Mouse (Mus musculus): ENCODE data around the gene Acap1. TPM values are rescaled to one million over a fixed set of nuclear protein-coding genes. Genes with fewer than 3 reads are reported as not detected.

Gene Acap1
- polyA plus RNA-seq, 1 experiment from 2014 or later, result 3.6 TPM

- Histone ChIP-seq H3K9me3 (ENCODE audit: control insufficient read depth, low read length) (no peaks in the 10 kb centered on the region), H3K4me1 (ENCODE audit: control insufficient read depth in 2 of 2, insufficient read depth in 2 of 2, low read length in 2 of 2) (peaks cover 14 to 27% of the 10 kb centered on the region in 2 experiments), H3K4me3 (ENCODE audit: control insufficient read depth in 1 of 2, insufficient read depth in 1 of 2, low read depth in 1 of 2, low read length in 2 of 2) (peak overlapping the region; percentile 71 to 85), H3K36me3 (ENCODE audit: control insufficient read depth, insufficient read depth, low read length) (peaks cover 35% of the 10 kb centered on the region), H3K9ac (ENCODE audit: low read length) (peak overlapping the region; percentile 94), H3K27ac (replicated peaks in 1 of 2; ENCODE audit: control insufficient read depth in 1 of 2, insufficient read depth in 1 of 2, low read depth in 2 of 2, low read length in 2 of 2) (peak overlapping the region; percentile 94 to 99), H3K27me3 (ENCODE audit: control insufficient read depth, insufficient read depth, low read length) (no peaks in the 10 kb centered on the region), H3K4me2 (ENCODE audit: low read length) (peak overlapping the region; percentile 99)
- under 1% methylated on average over 42 of the region's 42 CpGs for WGBS
- peak; percentile 74 for ATAC-seq (ENCODE audit: insufficient number of reproducible peaks, insufficient read depth, low FRiP score, low read depth)
Measured at GRCm38 (mm10) chr11:69901406-69901846, 6.1 kb upstream of the Acap1 start.

DNA sequence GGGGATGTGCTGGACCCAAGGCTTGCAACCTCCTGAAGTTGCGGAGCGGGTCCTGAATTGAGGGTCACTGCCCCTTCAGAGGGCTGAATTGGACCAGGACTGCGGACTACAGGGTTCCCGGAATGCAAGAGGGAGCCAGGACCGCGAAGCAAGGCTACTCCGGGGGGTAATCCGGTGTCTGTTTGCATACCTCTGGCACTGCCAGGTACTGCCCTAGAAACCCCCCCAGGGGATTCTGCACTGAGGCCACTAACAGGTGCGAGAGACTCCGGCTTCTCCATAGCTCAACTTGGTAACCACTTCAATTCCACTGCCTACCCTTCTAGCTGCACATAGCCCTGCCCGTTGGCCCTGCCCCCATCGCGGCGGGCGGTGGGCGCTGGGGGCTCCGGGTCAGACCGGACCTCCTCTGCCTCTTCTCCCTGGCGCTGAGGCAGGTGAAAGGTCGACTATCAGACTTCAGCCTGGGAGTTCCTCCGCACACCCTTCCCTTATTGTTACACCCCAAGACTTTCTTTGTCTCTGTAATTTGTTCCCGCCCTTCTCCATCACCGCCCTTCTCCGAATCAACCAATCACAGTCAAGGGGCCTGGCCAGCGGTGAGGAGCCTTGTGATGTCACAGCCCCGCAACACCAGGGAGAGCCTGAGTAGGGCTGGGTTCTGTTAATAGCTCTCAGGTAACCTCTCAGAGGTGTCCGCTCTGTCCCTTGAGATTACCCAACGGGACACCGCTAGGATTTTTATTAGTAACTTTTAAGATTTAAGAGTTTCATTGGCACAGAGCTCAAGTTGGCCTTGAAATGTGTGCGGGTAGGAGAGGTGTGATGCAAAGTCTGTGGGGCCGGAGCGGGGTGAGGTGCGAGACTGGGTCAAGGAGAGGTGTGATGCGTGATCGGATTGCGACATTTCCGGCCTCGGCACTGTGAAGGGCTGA, 5.4 kb upstream of the Acap1 start, which contains the start of the genes 2810408A11Rik and Neurl4:
TSS of gene 2810408A11Rik (minus strand) at position 517 of the 935 bp plus-strand sequence.
TSS of gene Neurl4 (plus strand) at position 602 of the 935 bp plus-strand sequence.
- Histone ChIP-seq H3K4me3 (ENCODE audit: control insufficient read depth in 1 of 2, insufficient read depth in 1 of 2, low read depth in 1 of 2, low read length in 2 of 2) (peak within 1 kb of the TSS; percentile 71 to 85), H3K4me2 (ENCODE audit: low read length) (peak within 1 kb of the TSS; percentile 99), H3K9ac (ENCODE audit: low read length) (peak within 1 kb of the TSS; percentile 94), H3K27ac (replicated peaks in 1 of 2; ENCODE audit: control insufficient read depth in 1 of 2, insufficient read depth in 1 of 2, low read depth in 2 of 2, low read length in 2 of 2) (peak within 1 kb of the TSS; percentile 94 to 99), H3K4me1 (ENCODE audit: control insufficient read depth in 2 of 2, insufficient read depth in 2 of 2, low read length in 2 of 2) (peaks cover 14 to 27% of the 10 kb centered on the region in 2 experiments), H3K36me3 (ENCODE audit: control insufficient read depth, insufficient read depth, low read length) (peaks cover 29% of the 10 kb centered on the region), H3K27me3 (ENCODE audit: control insufficient read depth, insufficient read depth, low read length) (no peaks in the 10 kb centered on the region), H3K9me3 (ENCODE audit: control insufficient read depth, low read length) (no peaks in the 10 kb centered on the region)
- peak; percentile 86 for ATAC-seq (ENCODE audit: insufficient number of reproducible peaks, insufficient read depth, low FRiP score, low read depth)
- WGBS, result under 1% methylated on average over 38 of the region's 38 CpGs

GRCm38 (mm10) chr11:69899870-69900269, 4.5 kb upstream of the Acap1 start:
- Histone ChIP-seq H3K27ac (replicated peaks in 1 of 2; ENCODE audit: control insufficient read depth in 1 of 2, insufficient read depth in 1 of 2, low read depth in 2 of 2, low read length in 2 of 2) (no peak overlapping the region), H3K4me2 (ENCODE audit: low read length) (peak overlapping the region; percentile 99), H3K9ac (ENCODE audit: low read length) (peak overlapping the region; percentile 94), H3K36me3 (ENCODE audit: control insufficient read depth, insufficient read depth, low read length) (peaks cover 20% of the 10 kb centered on the region), H3K27me3 (ENCODE audit: control insufficient read depth, insufficient read depth, low read length) (no peaks in the 10 kb centered on the region), H3K9me3 (ENCODE audit: control insufficient read depth, low read length) (no peaks in the 10 kb centered on the region), H3K4me3 (ENCODE audit: control insufficient read depth in 1 of 2, insufficient read depth in 1 of 2, low read depth in 1 of 2, low read length in 2 of 2) (peak overlapping the region; percentile 71 to 85; a peak in 3 of 4 replicates), H3K4me1 (ENCODE audit: control insufficient read depth in 2 of 2, insufficient read depth in 2 of 2, low read length in 2 of 2) (peaks cover 14 to 27% of the 10 kb centered on the region in 2 experiments)
- 22% methylated on average over 4 of the region's 4 CpGs for WGBS
- ATAC-seq (ENCODE audit: insufficient number of reproducible peaks, insufficient read depth, low FRiP score, low read depth), result no peak

GRCm38 (mm10) chr11:69894671-69895070, 668 bp downstream of the Acap1 start:
- no peak overlapping the region for H3K4me3 ChIP-seq (ENCODE audit: control insufficient read depth in 1 of 2, insufficient read depth in 1 of 2, low read depth in 1 of 2, low read length in 2 of 2)
- H3K27ac ChIP-seq (replicated peaks in 1 of 2; ENCODE audit: control insufficient read depth in 1 of 2, insufficient read depth in 1 of 2, low read depth in 2 of 2, low read length in 2 of 2), result no peak overlapping the region

DNA sequence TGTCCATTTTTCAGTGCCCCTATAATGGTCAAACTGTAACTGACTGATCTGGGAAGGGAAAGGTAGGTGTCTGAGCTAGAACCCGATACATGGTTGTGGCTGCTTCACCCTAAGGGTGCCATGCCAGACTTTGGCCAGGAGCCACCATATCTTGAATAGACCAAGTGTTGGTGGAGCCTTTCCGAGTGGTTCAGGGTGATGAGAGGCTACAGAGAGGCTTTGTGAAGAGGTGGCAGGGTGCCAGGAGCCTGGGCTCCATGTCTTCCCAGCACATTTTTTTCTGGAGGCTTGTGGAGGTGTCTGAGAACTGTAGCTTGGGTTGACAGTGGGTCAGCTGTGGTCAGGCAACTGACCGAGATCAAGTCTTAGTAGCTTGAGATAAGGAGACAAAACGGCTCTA, 3.9 kb downstream of the Acap1 start:
- Histone ChIP-seq H3K4me2 (ENCODE audit: low read length) (no peak overlapping the region), H3K4me3 (ENCODE audit: control insufficient read depth in 1 of 2, insufficient read depth in 1 of 2, low read depth in 1 of 2, low read length in 2 of 2) (no peak overlapping the region), H3K9me3 (ENCODE audit: control insufficient read depth, low read length) (no peaks in the 10 kb centered on the region), H3K9ac (ENCODE audit: low read length) (no peak overlapping the region), H3K4me1 (ENCODE audit: control insufficient read depth in 2 of 2, insufficient read depth in 2 of 2, low read length in 2 of 2) (peaks cover 20 to 22% of the 10 kb centered on the region in 2 experiments), H3K36me3 (ENCODE audit: control insufficient read depth, insufficient read depth, low read length) (no peaks in the 10 kb centered on the region), H3K27ac (replicated peaks in 1 of 2; ENCODE audit: control insufficient read depth in 1 of 2, insufficient read depth in 1 of 2, low read depth in 2 of 2, low read length in 2 of 2) (peak overlapping the region; percentile 27 to 30; a peak in 2 of 4 replicates), H3K27me3 (ENCODE audit: control insufficient read depth, insufficient read depth, low read length) (no peaks in the 10 kb centered on the region)
- 11% methylated on average over 4 of the region's 4 CpGs for WGBS
- peak; percentile 72 for ATAC-seq (ENCODE audit: insufficient number of reproducible peaks, insufficient read depth, low FRiP score, low read depth)

More at GRCm38 (mm10) chr11:69894671-69895070, 668 bp downstream of the Acap1 start:
- no peaks in the 10 kb centered on the region for H3K9me3 ChIP-seq (ENCODE audit: control insufficient read depth, low read length)
- no peak for ATAC-seq (ENCODE audit: insufficient number of reproducible peaks, insufficient read depth, low FRiP score, low read depth)
- WGBS, result 67% methylated on average over 5 of the region's 5 CpGs
- no peaks in the 10 kb centered on the region for H3K27me3 ChIP-seq (ENCODE audit: control insufficient read depth, insufficient read depth, low read length)
- H3K9ac ChIP-seq (ENCODE audit: low read length), result no peak overlapping the region
- H3K4me2 ChIP-seq (ENCODE audit: low read length), result no peak overlapping the region
- no peaks in the 10 kb centered on the region for H3K36me3 ChIP-seq (ENCODE audit: control insufficient read depth, insufficient read depth, low read length)
- H3K4me1 ChIP-seq (ENCODE audit: control insufficient read depth in 2 of 2, insufficient read depth in 2 of 2, low read length in 2 of 2), result peaks cover 26 to 27% of the 10 kb centered on the region in 2 experiments

DNA sequence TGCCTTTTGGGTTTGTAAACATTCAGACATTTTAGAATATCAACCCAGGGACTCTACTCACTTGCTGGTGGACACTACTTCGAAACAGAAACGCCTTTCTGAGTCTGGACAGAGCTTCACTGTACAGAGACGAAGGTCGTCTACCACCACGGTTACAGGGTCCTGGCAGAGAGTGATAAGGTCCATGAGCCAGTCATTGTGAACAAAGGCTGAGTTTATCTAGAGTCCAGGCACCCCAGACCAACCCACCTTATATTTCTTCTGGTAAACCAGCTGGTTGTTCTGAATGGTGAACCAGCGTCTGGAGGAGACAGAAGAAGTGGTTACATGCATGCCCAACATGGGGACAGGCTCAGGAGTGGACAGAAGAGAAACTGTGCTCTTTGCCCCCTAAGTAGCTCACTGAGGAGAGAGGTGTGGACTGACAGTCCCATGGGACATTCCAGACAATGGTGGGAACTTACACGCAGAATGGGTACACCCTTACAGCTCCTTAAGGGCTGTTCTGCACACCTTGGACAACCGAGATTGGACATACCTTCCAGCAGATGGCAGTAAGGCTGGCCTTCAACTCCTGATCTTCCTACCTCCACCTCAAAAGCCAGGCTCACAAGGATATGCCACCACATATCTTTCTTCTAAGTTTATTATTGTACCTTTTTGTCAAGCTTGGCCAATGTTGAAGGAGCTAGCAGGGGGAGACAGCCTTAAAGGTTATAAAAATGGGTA, 8.3 kb downstream of the Acap1 start:
- Histone ChIP-seq H3K4me2 (ENCODE audit: low read length) (no peak overlapping the region), H3K9me3 (ENCODE audit: control insufficient read depth, low read length) (no peaks in the 10 kb centered on the region), H3K27ac (replicated peaks in 1 of 2; ENCODE audit: control insufficient read depth in 1 of 2, insufficient read depth in 1 of 2, low read depth in 2 of 2, low read length in 2 of 2) (no peak overlapping the region), H3K4me1 (ENCODE audit: control insufficient read depth in 2 of 2, insufficient read depth in 2 of 2, low read length in 2 of 2) (peaks cover 23 to 28% of the 10 kb centered on the region in 2 experiments), H3K27me3 (ENCODE audit: control insufficient read depth, insufficient read depth, low read length) (no peaks in the 10 kb centered on the region), H3K36me3 (ENCODE audit: control insufficient read depth, insufficient read depth, low read length) (no peaks in the 10 kb centered on the region), H3K4me3 (ENCODE audit: control insufficient read depth in 1 of 2, insufficient read depth in 1 of 2, low read depth in 1 of 2, low read length in 2 of 2) (no peak overlapping the region), H3K9ac (ENCODE audit: low read length) (no peak overlapping the region)
- WGBS, result 45% methylated on average over 8 of the region's 8 CpGs
- ATAC-seq (ENCODE audit: insufficient number of reproducible peaks, insufficient read depth, low FRiP score, low read depth), result no peak

DNA sequence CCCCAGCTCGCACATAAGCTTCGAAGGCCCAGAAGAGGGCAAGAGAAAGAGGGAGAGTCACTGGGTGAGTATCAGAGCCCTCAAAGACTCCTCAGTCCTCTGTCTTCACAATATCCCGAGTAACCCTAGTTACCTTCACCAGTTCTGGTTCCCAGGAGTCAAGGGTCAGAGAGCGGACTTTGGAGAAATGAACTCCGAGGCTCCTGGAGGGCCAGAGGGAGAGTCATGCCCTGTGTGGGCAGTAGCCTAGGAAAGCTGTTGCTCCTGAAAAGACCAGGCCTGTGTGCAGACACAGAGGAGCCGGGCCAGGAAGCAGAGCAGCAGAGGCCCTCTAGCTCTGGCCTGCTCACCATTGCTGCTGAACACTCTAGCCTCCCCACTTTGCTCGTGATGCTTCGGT, 10.7 kb downstream of the Acap1 start:
- no peaks in the 10 kb centered on the region for H3K36me3 ChIP-seq (ENCODE audit: control insufficient read depth, insufficient read depth, low read length)
- no peaks in the 10 kb centered on the region for H3K27me3 ChIP-seq (ENCODE audit: control insufficient read depth, insufficient read depth, low read length)
- no peak for ATAC-seq (ENCODE audit: insufficient number of reproducible peaks, insufficient read depth, low FRiP score, low read depth)
- no peaks in the 10 kb centered on the region for H3K9me3 ChIP-seq (ENCODE audit: control insufficient read depth, low read length)
- whole genome bisulfite sequencing, result 76% methylated on average over 8 of the region's 8 CpGs
- H3K4me3 ChIP-seq (ENCODE audit: control insufficient read depth in 1 of 2, insufficient read depth in 1 of 2, low read depth in 1 of 2, low read length in 2 of 2), result no peak overlapping the region
- peaks cover 18% of the 10 kb centered on the region in 2 experiments for H3K4me1 ChIP-seq (ENCODE audit: control insufficient read depth in 2 of 2, insufficient read depth in 2 of 2, low read length in 2 of 2)
- 0 out of 4 replicates have a peak overlapping the region, but pooled peaks of 1 of the 2 experiments have one; percentile 12 for H3K27ac ChIP-seq (replicated peaks in 1 of 2; ENCODE audit: control insufficient read depth in 1 of 2, insufficient read depth in 1 of 2, low read depth in 2 of 2, low read length in 2 of 2)
- H3K4me2 ChIP-seq (ENCODE audit: low read length), result 0 out of 2 replicates have a peak overlapping the region, but pooled peaks have one; percentile 3
- no peak overlapping the region for H3K9ac ChIP-seq (ENCODE audit: low read length)
